Mouse (Mus musculus) forebrain, embryonic 11.5 days (tissue): Measurements from ENCODE around the gene Trim8. TPM values are rescaled to one million over a fixed set of nuclear protein-coding genes. Genes with fewer than 3 reads are reported as not detected.
A peak's percentile ranks its signal among the peaks of the same experiment; 100 is the strongest.

Source experiments
- ATAC-seq: fragments of 200-750 bp; cut with Nextera tagmentation; replicated peaks from 2 replicates; pipeline ENCODE4 v1.8.0; 2017; ENCODE audit warnings: moderate TSS enrichment; ENCODE audit not compliant: low FRiP score
- DNase-seq: peaks from one replicate; pipeline ENCODE4 v3.0.0-alpha.2; 2017; ENCODE audit warnings: low spot score
- H3K27ac ChIP-seq: fragments of 300-500 bp; sonication (generic); 2 replicates; pipeline ENCODE4 v1.5.1; 2014; ENCODE audit warnings: low read depth, low read length
- H3K27me3 ChIP-seq: fragments of 300-500 bp; sonication (generic); 2 replicates; pipeline ENCODE4 v1.6.1; 2014; ENCODE audit warnings: mild to moderate bottlenecking, low read length, mixed read lengths; ENCODE audit not compliant: control insufficient read depth, insufficient read depth
- H3K36me3 ChIP-seq: fragments of 300-500 bp; sonication (generic); 2 replicates; pipeline ENCODE4 v1.6.1; 2014; ENCODE audit warnings: mild to moderate bottlenecking, low read length, moderate library complexity, mixed read lengths; ENCODE audit not compliant: control insufficient read depth, insufficient read depth
- H3K4me1 ChIP-seq: fragments of 300-500 bp; sonication (generic); replicated peaks from 2 replicates; pipeline ENCODE4 v1.6.1; 2014; ENCODE audit warnings: low read length, mixed read lengths; ENCODE audit not compliant: control insufficient read depth, insufficient read depth
- H3K4me2 ChIP-seq: fragments of 300-500 bp; sonication (generic); 2 replicates; pipeline ENCODE4 v1.6.1; 2014; ENCODE audit warnings: low read depth, mild to moderate bottlenecking, low read length, moderate library complexity, mixed read lengths; ENCODE audit not compliant: severe bottlenecking
- H3K4me3 ChIP-seq: fragments of 300-500 bp; sonication (generic); 2 replicates; pipeline ENCODE4 v1.5.1; 2014; ENCODE audit warnings: low read depth, low read length
- H3K9ac ChIP-seq: fragments of 300-500 bp; sonication (generic); 2 replicates; pipeline ENCODE4 v1.6.1; 2014; ENCODE audit warnings: low read length
- H3K9me3 ChIP-seq: fragments of 300-500 bp; sonication (generic); 2 replicates; pipeline ENCODE4 v1.6.1; 2016; ENCODE audit warnings: low read length, mixed read lengths; ENCODE audit not compliant: control insufficient read depth
- WGBS: fragments of 180-500 bp; shearing (Covaris S2); extraction: QIAGEN DNeasy Blood & Tissue Kit; methylation state at CpG from one replicate; pipeline ENCODE4 v1.1.7; 2014; 5-methylcytosine and 5-hydroxymethylcytosine counted together
- polyA plus RNA-seq: library from polyadenylated mRNA; unstranded; fragments of >200 nt; fragmentation: Nextera tagmentation; extraction: Ambion mirVana; gene quantifications from 2 replicates; pipeline ENCODE4 v1.2.1, GENCODE M21; 2014

Gene Trim8
- polyA plus RNA-seq, 1 experiment from 2014 or later = 30.7 TPM

DNA sequence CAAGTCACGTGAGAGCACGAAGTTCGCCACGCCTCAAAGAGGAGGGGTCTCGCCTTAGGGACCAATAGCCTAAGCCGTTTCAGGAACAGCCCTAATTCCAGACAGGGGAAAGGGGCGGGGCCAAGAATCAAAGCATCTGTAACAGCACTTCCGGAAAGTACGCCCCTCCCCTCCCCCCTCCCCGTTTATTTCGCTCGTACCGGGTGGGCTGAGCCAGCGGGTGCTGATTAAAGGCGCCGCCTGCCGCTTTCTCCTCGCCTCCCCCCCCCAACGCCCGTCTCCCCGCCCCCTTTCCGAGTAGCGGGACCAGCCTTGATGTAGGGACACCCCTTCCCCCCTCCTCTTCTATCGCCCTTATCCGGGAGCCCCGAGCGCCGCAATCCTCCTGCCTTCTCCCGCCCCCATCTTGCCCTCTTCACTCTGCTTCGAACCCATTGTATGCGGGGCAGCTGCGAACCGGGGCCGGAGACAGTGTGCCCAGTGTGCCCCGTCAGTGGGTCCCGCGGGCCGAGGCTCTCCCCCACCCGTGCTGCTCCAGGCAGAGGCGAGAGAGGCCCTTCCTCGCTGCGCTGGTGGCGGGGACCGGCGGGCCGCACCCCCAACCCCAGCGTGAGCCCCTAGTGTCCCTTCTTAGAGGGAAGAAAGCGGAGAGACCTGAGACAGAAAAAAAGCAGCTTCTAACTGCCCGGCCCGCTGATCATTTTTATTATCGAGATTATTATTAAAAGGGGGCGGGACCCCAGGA lies 1.5 kb upstream of the Trim8 start:
- Histone ChIP-seq H3K27ac (peak overlapping the region; percentile 100), H3K27me3 (no peaks in the 10 kb centered on the region), H3K4me2 (peak overlapping the region; percentile 97), H3K36me3 (no peaks in the 10 kb centered on the region), H3K9ac (peak overlapping the region; percentile 97), H3K4me1 (peaks cover 5% of the 10 kb centered on the region; the same call in 1 of the 2 replicates), H3K4me3 (peak overlapping the region; percentile 91), H3K9me3 (no peaks in the 10 kb centered on the region)
- ATAC-seq (peak; percentile 85), DNase-seq (peak; percentile 100)
- WGBS = under 1% methylated on average over 47 of the region's 52 CpGs

- peak overlapping the region; percentile 97 for H3K9ac ChIP-seq
- WGBS = under 1% methylated on average over 40 of the region's 50 CpGs
- H3K9me3 ChIP-seq = no peaks in the 10 kb centered on the region
- DNase-seq (peak; percentile 79), ATAC-seq (peak; percentile 57)
- H3K36me3 ChIP-seq = no peaks in the 10 kb centered on the region
- peak overlapping the region; percentile 100 for H3K27ac ChIP-seq
- H3K4me2 ChIP-seq = peak overlapping the region; percentile 97
- H3K4me1 ChIP-seq = peaks cover 11% of the 10 kb centered on the region; the same call in 1 of the 2 replicates
- no peaks in the 10 kb centered on the region for H3K27me3 ChIP-seq
- H3K4me3 ChIP-seq = peak overlapping the region; percentile 91
These were observed 741 bp upstream of the Trim8 start for GRCm38 (mm10) chr19:46500581-46501341.

- H3K27me3 ChIP-seq = no peaks in the 10 kb centered on the region
- H3K4me1 ChIP-seq = peaks cover 23% of the 10 kb centered on the region
- H3K36me3 ChIP-seq = no peaks in the 10 kb centered on the region
- ATAC-seq = no peak
- H3K9me3 ChIP-seq = no peaks in the 10 kb centered on the region
- peak overlapping the region; percentile 97 for H3K9ac ChIP-seq
- peak overlapping the region; percentile 97 for H3K4me2 ChIP-seq
- WGBS = under 1% methylated on average over 29 of the region's 46 CpGs
- H3K27ac ChIP-seq = peak overlapping the region; percentile 100
- peak; percentile 83 for DNase-seq
- H3K4me3 ChIP-seq = peak overlapping the region; percentile 91
These were observed 560 bp downstream of the Trim8 start for GRCm38 (mm10) chr19:46502069-46502455.

- no peaks in the 10 kb centered on the region for H3K9me3 ChIP-seq
- H3K27me3 ChIP-seq = no peaks in the 10 kb centered on the region
- peak overlapping the region; percentile 97 for H3K4me2 ChIP-seq
- peaks cover 26% of the 10 kb centered on the region for H3K4me1 ChIP-seq
- no peak for ATAC-seq
- peak overlapping the region; percentile 91 for H3K4me3 ChIP-seq
- peak; percentile 85 for DNase-seq
- under 1% methylated on average over 53 of the region's 53 CpGs for WGBS
- peak overlapping the region; percentile 97 for H3K9ac ChIP-seq
- H3K36me3 ChIP-seq = no peaks in the 10 kb centered on the region
- peak overlapping the region; percentile 100 for H3K27ac ChIP-seq
These were observed 1.1 kb downstream of the Trim8 start for GRCm38 (mm10) chr19:46502471-46503166.

- Histone ChIP-seq H3K27me3 (no peaks in the 10 kb centered on the region), H3K27ac (peak overlapping the region; percentile 100), H3K9me3 (no peaks in the 10 kb centered on the region), H3K36me3 (no peaks in the 10 kb centered on the region), H3K9ac (peak overlapping the region; percentile 97), H3K4me2 (peak overlapping the region; percentile 97), H3K4me1 (peaks cover 32% of the 10 kb centered on the region), H3K4me3 (peak overlapping the region; percentile 91)
- ATAC-seq = no peak
- 0% methylated on average over 21 of the region's 21 CpGs for WGBS
- DNase-seq = peak; percentile 78
These were observed 2.0 kb downstream of the Trim8 start for GRCm38 (mm10) chr19:46503351-46504084.

- Histone ChIP-seq H3K4me2 (peak overlapping the region; percentile 97), H3K9ac (peak overlapping the region; percentile 97), H3K36me3 (no peaks in the 10 kb centered on the region), H3K4me3 (peak overlapping the region; percentile 91), H3K9me3 (no peaks in the 10 kb centered on the region), H3K27ac (peak overlapping the region; percentile 100), H3K4me1 (peaks cover 33% of the 10 kb centered on the region), H3K27me3 (no peaks in the 10 kb centered on the region)
- DNase-seq (peak; percentile 72), ATAC-seq (no peak)
- WGBS = 2% methylated on average over 4 of the region's 4 CpGs
These were observed 2.6 kb downstream of the Trim8 start for GRCm38 (mm10) chr19:46504085-46504552.

DNA sequence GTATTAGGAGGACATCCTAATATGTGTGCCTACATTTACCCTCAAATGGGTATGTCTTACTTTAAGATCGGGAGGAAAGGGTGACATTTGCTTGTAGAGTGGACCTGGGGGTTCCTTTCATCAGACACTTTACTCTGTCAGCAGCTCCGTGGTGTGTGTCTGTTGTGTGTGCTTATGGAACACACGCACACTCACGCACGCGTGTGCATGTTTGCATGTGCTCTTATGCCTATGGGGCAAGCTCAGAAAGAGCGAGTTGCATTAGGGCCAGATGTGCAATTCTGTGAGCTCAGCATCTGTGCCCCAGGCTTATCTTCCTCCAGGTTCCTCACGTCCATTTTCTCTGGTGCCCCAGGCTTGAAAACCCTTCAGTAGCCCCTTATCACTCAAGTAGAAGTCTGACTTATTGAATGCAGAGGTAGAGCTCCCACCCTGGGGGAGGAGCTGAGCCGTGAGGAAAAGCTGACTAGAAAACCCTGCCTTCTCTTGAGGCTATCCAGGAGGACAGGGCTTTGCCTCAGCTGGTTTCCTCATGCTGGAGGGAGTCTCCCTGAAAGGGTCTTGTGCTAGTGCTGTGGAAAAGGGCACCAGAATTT lies 3.4 kb downstream of the Trim8 start:
- H3K36me3 ChIP-seq = no peaks in the 10 kb centered on the region
- 66% methylated on average over 9 of the region's 9 CpGs for WGBS
- H3K27me3 ChIP-seq = no peaks in the 10 kb centered on the region
- H3K4me2 ChIP-seq = peak overlapping the region; percentile 97
- peak overlapping the region; percentile 91 for H3K4me3 ChIP-seq
- ATAC-seq = no peak
- peak overlapping the region; percentile 97 for H3K9ac ChIP-seq
- 0 out of 2 replicates have a peak overlapping the region, but pooled peaks have one; percentile 100 for H3K27ac ChIP-seq
- no peak for DNase-seq
- no peaks in the 10 kb centered on the region for H3K9me3 ChIP-seq
- H3K4me1 ChIP-seq = peaks cover 38% of the 10 kb centered on the region
